Mouse (Mus musculus) heart, postnatal 0 days (tissue): ENCODE data around the gene Tfdp1.

Source experiments
- CTCF ChIP-seq: IDR thresholded peaks from 2 replicates; pipeline ENCODE4 v1.5.1; 2016; ENCODE audit warnings: antibody characterized with exemption, control low read depth, low read depth
- EP300 ChIP-seq: IDR thresholded peaks from 2 replicates; pipeline ENCODE4 v1.6.1; 2016; ENCODE audit warnings: antibody characterized with exemption, low read depth

GRCm38 (mm10) chr8:13293677-13294470, 44.7 kb upstream of the Tfdp1 start:
- TF ChIP-seq CTCF (no peak), EP300 (no peak)
